Mouse (Mus musculus): ENCODE measurements at regions not wholly inside any gene's neighbourhood (a gene's known extent, or its start where the extent isn't known, plus 50 kb on each side); places are given as distances from the start of the nearest gene placed in this dataset.

DNA sequence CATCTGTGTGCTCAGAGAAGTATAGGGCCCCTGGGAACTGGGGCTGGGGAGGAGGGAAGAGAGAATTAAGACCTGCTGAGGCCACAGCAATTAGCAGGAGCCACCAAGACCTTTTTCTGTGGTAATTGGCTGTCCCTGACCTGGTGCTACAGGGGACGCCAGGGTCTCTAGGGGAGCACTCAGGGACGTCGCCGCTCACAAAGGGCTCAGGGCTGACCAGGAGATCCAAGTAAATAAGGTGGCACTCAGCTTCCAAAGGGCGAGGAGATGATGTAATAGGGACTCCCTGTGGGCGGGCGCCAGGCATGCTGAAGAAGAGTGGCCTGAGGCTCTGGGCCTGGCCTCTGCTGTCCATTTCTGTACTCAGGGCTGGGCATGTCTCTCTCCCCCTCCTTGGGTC is 363.2 kb upstream of the 3110018I06Rik start:
- no peak for TF ChIP-seq ZNF384 (IDR thresholded peaks at IDR 0.05; ENCODE audit: low read depth, low read length)
- no peak for TF ChIP-seq HCFC1 (IDR thresholded peaks at IDR 0.05; ENCODE audit: borderline replicate concordance, insufficient read depth, low read length)
- no peak for TF ChIP-seq ZC3H11A (IDR thresholded peaks at IDR 0.05; ENCODE audit: borderline replicate concordance, low read depth, low read length)
- TF ChIP-seq MAFK (IDR thresholded peaks at IDR 0.05; ENCODE audit: insufficient read depth, low read depth, low read length): no peak

Measured in ES-E14 (cell line).